Mouse (Mus musculus): ENCODE measurements around the gene Ext2.

The Ext2 gene

DNA sequence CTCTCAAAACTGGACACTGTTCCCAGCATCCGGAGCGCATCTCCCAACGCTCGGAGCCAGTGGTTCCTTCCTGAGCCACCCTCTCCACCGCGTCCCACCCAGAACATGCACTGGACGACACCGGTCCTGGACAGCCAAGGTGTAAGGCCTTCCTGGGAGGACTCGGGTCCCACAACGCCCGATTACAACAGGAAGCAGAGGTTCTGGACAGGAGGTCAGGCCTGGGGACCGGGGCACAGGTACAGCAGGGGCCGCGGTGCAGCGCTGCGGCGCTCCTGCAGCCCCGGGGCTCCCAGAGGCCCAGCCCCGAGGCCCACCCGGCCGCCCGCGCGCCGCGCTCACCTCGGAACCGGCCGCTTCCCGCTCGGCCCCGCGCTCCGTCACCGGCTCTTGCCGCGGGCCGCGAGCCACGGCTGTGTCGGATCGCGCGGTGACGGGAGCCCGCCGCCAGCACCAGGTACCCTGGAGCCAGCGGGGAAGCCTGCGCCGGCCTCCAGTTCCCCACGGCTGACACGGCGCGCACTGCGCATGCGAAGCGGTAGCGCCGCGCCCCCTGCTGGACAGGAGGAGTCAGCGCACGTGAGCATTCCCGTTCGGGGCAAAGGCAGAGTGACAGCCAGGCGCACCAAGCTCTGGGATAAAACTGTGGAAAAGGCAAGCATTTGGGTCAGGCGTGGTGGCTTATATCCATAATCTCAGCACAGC lies at the start of gene Ext2:
Gene Ext2 (minus strand): TSS at position 524 of the 705 bp plus-strand sequence.
- DNase-seq (ENCODE audit: inconsistent age in 2 of 2, low spot score in 1 of 2) = peak; percentile 91 to 98

DNA sequence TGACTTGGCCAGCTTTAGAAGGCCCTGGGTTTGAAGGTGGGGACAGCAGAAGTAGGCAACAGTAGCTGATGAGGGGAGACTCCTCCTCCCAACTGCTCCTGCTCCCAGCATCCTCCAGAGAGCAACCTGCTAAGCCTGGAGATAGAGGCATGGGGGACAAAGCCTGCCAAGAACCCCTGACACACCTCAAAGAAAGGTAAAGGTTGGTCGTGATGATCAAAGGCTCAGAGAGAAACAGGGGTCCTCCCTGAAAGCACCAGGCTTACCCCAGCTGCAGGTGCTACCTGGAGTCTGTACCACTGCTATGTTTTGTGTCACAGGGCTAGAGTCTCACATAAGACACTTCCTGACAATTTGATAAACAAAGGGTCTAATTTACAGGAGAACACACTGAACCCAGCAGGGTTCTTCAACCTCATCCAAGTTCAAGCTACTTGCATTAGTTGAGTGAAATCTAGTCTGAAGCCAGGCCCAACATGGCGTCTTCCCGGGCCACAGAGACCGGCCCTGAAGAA lies 49.1 kb upstream of the Ext2 start:
- no peak for DNase-seq (ENCODE audit: inconsistent age in 2 of 2, low spot score in 1 of 2)

GRCm38 (mm10) chr2:93870842-93871241 lies 48.5 kb upstream of the Ext2 start:
- DNase-seq (ENCODE audit: inconsistent age in 2 of 2, low spot score in 1 of 2) = peak; percentile 72 to 93

DNA sequence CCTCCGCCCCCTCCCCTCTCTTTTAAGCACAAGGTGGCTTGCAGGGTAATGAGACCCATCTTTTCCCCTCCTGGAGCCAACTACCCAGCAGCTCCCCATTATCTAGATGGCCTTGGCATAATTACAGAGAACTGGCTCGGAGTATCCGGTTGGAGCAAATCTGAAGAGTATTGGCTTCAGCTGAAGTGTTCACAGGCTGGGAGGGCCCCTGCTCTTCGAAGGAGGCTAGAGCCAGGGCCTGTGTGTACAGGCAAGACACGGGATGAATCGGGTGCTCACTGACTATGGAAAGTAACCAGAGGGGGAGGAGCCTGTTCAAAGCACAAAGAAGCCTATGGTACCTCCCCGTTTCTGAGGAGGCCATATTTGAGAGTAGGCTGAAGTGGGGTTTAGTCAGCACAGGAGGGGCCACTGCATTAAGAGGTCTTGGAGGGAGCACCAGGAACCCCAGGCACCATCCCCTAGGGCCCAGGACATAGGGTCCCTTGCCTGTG lies 46.8 kb upstream of the Ext2 start, which contains the start of gene Accsl:
Gene Accsl (minus strand): TSS at position 51 of the 494 bp plus-strand sequence.
- DNase-seq (ENCODE audit: inconsistent age in 2 of 2, low spot score in 1 of 2) = no peak

GRCm38 (mm10) chr2:93868566-93868965 lies 46.2 kb upstream of the Ext2 start:
- DNase-seq (ENCODE audit: inconsistent age in 2 of 2, low spot score in 1 of 2) = no peak

GRCm38 (mm10) chr2:93863229-93863628 lies 40.9 kb upstream of the Ext2 start:
- DNase-seq (ENCODE audit: inconsistent age in 2 of 2, low spot score in 1 of 2) = no peak

DNA sequence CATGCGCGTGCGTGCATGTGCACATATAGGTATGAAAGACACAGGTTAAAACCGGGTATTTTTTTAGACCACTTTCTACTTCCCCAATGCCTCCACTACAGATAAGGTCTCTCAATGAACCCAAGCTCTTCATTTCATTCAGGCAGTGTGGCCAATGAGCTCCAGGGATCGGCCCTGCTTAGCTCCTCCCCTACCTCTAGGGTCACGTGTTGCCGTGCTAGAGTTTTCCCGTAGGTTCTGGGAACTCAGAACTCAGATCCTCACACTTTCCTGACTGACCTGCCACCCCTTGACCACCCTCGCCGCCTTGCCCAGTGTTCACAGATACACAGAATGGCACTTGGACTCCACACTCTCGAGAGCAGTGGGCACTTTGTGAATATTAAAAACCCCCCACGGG lies 36.5 kb upstream of the Ext2 start:
- DNase-seq (ENCODE audit: inconsistent age in 2 of 2, low spot score in 1 of 2) = no peak

DNA sequence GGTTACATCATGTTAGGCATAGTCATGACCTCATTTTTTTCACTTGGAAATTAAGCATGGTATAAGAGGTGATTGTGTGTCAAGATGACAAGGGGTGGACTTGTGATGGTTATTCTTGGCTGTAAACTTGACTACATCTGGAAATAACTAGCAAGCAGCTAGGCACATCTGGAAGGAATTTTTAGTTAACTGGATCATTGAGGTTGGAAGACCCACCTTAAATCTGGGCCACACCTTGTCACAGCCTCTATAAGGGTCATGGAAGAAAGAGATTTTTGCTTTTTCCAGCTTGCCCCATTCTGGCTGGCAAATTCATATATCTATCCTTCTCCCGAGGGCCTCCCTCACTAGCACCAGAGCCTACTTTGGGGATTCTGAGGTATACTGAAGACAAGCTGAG lies 28.9 kb upstream of the Ext2 start:
- DNase-seq (ENCODE audit: inconsistent age in 2 of 2, low spot score in 1 of 2) = no peak

- DNase-seq (ENCODE audit: inconsistent age in 2 of 2, low spot score in 1 of 2) = no peak
These were observed 28.1 kb upstream of the Ext2 start for GRCm38 (mm10) chr2:93850317-93850944.

GRCm38 (mm10) chr2:93849505-93850089 lies 27.2 kb upstream of the Ext2 start, which contains the start of gene Accs:
TSS of gene Accs (minus strand) at chr2:93849943.
- peak; percentile 85 to 95 for DNase-seq (ENCODE audit: inconsistent age in 2 of 2, low spot score in 1 of 2)

GRCm38 (mm10) chr2:93841349-93841748 lies 19.0 kb upstream of the Ext2 start:
- DNase-seq (ENCODE audit: inconsistent age in 2 of 2, low spot score in 1 of 2) = no peak

DNA sequence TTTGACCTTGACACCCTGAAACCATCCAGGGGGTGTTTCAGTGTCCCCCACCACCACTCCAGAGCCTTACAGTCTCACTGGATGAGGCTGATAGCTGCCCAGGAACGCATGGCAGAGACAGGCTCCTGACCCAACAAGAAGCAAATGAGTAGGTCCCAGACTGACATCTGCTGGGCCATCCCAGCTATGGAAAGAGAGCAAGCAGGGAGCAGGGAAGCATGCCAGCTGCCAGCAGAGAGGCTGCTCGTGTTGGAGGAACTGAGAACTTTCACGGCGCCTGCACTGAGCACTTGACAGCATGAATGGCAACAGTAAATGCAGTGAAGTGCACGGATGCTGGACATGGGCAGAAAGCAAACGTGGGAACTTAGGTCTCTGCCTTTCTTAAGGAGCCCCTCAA lies 17.7 kb upstream of the Ext2 start:
- no peak for DNase-seq (ENCODE audit: inconsistent age in 2 of 2, low spot score in 1 of 2)

DNA sequence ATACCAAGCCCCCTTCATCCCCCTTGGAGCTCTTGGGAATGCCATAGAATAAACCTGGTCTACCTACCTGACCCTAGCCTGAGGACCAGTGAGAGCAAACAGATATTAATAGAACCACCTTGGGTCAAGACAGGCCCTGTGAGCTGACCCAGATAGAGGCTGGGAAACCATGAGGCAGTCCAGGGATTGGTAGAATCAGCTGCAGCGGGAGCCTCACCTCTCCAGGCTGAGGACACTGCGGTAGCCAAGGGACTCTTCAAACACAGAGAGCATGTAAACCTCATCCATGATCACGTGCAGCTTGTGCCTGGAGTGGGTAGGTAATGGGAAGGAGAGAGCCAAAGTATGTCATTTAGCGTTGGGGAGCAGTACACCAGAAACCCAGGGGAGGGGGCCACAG lies 16.6 kb upstream of the Ext2 start:
- no peak for DNase-seq (ENCODE audit: inconsistent age in 2 of 2, low spot score in 1 of 2)

GRCm38 (mm10) chr2:93836232-93836785 lies 13.9 kb upstream of the Ext2 start:
- DNase-seq (ENCODE audit: inconsistent age in 2 of 2, low spot score in 1 of 2) = no peak

- no peak for DNase-seq (ENCODE audit: inconsistent age in 2 of 2, low spot score in 1 of 2)
These were observed 13.2 kb upstream of the Ext2 start for GRCm38 (mm10) chr2:93835596-93835995.

DNA sequence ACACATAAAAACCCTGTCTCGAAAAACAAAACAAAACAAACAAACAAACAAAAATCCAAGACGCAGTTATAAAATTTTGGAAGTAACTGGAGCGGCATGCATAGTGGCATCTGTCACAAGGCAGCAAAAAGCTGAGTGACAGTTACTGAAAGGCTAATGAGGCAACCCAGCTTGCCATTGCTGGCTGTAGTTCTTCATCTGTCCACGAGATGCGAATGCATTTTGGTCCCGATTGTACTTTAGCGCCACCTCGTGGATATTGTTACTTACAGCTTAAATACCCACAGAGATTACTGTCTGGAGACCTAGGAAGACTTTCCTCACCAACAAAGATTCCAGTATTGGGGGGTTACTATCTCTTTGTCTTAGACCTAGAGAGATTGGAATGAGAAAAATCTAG lies 1.2 kb upstream of the Ext2 start:
- peak; percentile 67 to 93 for DNase-seq (ENCODE audit: inconsistent age in 2 of 2, low spot score in 1 of 2)

- no peak for DNase-seq (ENCODE audit: inconsistent age in 2 of 2, low spot score in 1 of 2)
These were observed 4.6 kb downstream of the Ext2 start for GRCm38 (mm10) chr2:93817791-93818190.

DNA sequence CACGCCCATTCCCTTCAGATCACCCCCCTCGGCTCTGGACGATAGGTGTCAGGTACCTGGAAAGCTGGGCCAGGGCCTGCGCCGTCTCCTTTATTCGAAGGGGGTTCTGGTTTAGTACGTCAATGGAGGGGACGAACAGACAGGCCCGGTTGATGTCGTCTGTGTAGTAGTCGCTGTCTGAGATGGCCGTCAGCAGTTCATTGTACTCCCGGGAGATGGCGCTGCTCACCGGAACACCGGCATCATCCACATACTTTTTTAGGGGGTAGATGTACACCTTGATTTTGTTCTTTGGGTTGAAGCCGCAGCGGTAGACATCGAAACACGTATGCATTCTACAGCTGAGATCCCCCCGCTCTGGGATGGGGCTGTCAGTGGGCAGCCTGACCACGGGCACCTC lies 9.0 kb downstream of the Ext2 start:
- no peak for DNase-seq (ENCODE audit: inconsistent age in 2 of 2, low spot score in 1 of 2)

DNA sequence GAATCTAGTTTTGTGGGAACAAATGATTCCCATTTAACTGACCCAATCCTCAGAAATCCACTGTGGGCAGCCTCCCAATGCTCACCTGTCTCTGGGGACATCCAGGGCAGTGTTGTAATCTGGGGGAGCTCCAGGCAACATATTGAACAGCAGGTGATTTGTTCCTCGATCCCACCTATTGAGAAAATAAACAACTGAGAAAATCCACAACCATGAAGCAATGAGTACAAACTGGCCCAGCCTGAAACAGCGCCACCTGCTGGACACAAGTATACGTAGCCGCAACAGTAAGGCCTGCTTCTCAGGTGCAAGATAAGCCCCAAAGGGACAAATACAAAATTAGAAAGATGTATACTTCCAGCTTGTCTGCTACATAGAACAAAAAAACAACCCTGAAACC lies 10.6 kb downstream of the Ext2 start:
- DNase-seq (ENCODE audit: inconsistent age in 2 of 2, low spot score in 1 of 2) = peak in 1 of 2 experiments; percentile 81

DNA sequence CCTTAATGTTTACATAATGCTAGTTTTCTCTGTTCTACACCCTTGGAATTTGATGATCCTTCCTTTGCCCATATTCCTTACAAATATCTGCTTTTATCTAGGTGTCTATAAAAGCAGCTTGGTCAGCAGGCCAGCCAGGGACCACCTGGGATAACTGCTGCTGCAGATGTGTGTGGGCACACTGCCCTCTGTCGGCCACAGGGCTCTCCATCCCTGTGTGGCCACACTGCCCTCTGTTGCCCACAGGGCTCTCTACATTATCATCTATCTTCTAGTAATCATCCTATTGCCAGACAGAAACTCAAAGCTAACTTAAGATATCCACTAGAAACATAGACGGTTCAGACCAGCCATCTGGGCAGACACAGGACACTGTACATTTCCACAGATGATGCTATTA lies 12.4 kb downstream of the Ext2 start:
- peak; percentile 39 to 72 for DNase-seq (ENCODE audit: inconsistent age in 2 of 2, low spot score in 1 of 2)

GRCm38 (mm10) chr2:93808071-93808470 lies 14.3 kb downstream of the Ext2 start:
- DNase-seq (ENCODE audit: inconsistent age in 2 of 2, low spot score in 1 of 2) = no peak

GRCm38 (mm10) chr2:93807440-93807839 lies 14.9 kb downstream of the Ext2 start:
- no peak for DNase-seq (ENCODE audit: inconsistent age in 2 of 2, low spot score in 1 of 2)
